Mouse (Mus musculus) kidney, adult 2 months (tissue): ENCODE data around the gene Tmem132a. TPM values are rescaled to one million over a fixed set of nuclear protein-coding genes. Genes with fewer than 3 reads are reported as not detected.

Experiments used
- DNase-seq: peaks from one replicate; pipeline ENCODE4 v3.0.0; 2021
- H3K27ac ChIP-seq: fragments of 200-500 bp; 2 replicates; pipeline ENCODE4 v1.5.1; 2012; ENCODE audit warnings: low read depth, low read length, control low read depth, inconsistent platforms; ENCODE audit not compliant: insufficient read depth
- H3K27me3 ChIP-seq: fragments of 200-500 bp; replicated peaks from 2 replicates; pipeline ENCODE4 v1.6.1; 2012; ENCODE audit warnings: mild to moderate bottlenecking, moderate library complexity, low read length, inconsistent platforms; ENCODE audit not compliant: control insufficient read depth, insufficient read depth
- H3K36me3 ChIP-seq: fragments of 200-500 bp; 2 replicates; pipeline ENCODE4 v1.6.1; 2012; ENCODE audit warnings: mild to moderate bottlenecking, moderate library complexity, low read length, inconsistent platforms; ENCODE audit not compliant: control insufficient read depth, insufficient read depth
- H3K4me1 ChIP-seq: fragments of 200-500 bp; 2 replicates; pipeline ENCODE4 v1.6.1; 2011; ENCODE audit warnings: low read length; ENCODE audit not compliant: control insufficient read depth, insufficient read depth
- H3K4me3 ChIP-seq: fragments of 200-500 bp; 2 replicates; pipeline ENCODE4 v1.5.1; 2011; ENCODE audit warnings: mild to moderate bottlenecking, low read depth, low read length, control low read depth; ENCODE audit not compliant: insufficient read depth
- CTCF ChIP-seq: fragments of 200-500 bp; conservative IDR thresholded peaks from 2 replicates; pipeline ENCODE4 v1.5.1; 2011; ENCODE audit warnings: low read depth, mild to moderate bottlenecking, control low read depth, low read length, moderate library complexity, mixed read lengths; ENCODE audit not compliant: insufficient read depth, insufficient read length
- POLR2A ChIP-seq: fragments of 200-500 bp; IDR thresholded peaks from one replicate; pipeline ENCODE4 v1.6.1; 2011; ENCODE audit warnings: low read depth, low read length, control low read depth
- WGBS: fragments of 180-500 bp; shearing (Covaris S2); methylation state at CpG from one replicate; pipeline ENCODE4 v1.1.7; 2018; 5-methylcytosine and 5-hydroxymethylcytosine counted together
- polyA plus RNA-seq: library from polyadenylated mRNA; depleted of rRNA; stranded (reverse); fragments of >200 nt; gene quantifications from 2 replicates; pipeline ENCODE4 v1.2.3, GENCODE M21; 2012; rRNA removed

Gene Tmem132a
- polyA plus RNA-seq = 12.1 and 15.8 TPM in 2 replicates

- no peaks in the 10 kb centered on the region for H3K27me3 ChIP-seq
- H3K27ac ChIP-seq = no peak within 1 kb of the TSS
- peaks cover 4% of the 10 kb centered on the region; the same call in 1 of the 2 replicates for H3K4me1 ChIP-seq
- TF ChIP-seq POLR2A (no peak), CTCF (no peak)
- peak; percentile 46 for DNase-seq
- H3K4me3 ChIP-seq = peak within 1 kb of the TSS; percentile 57
- H3K36me3 ChIP-seq = peaks cover 4% of the 10 kb centered on the region
- 10% methylated on average over 8 of the region's 8 CpGs for WGBS
These were observed at the start of gene Tmem132a for GRCm38 (mm10) chr19:10869886-10870527. Gene Tmem132a, minus strand, starts transcription at chr19:10869940.

DNA sequence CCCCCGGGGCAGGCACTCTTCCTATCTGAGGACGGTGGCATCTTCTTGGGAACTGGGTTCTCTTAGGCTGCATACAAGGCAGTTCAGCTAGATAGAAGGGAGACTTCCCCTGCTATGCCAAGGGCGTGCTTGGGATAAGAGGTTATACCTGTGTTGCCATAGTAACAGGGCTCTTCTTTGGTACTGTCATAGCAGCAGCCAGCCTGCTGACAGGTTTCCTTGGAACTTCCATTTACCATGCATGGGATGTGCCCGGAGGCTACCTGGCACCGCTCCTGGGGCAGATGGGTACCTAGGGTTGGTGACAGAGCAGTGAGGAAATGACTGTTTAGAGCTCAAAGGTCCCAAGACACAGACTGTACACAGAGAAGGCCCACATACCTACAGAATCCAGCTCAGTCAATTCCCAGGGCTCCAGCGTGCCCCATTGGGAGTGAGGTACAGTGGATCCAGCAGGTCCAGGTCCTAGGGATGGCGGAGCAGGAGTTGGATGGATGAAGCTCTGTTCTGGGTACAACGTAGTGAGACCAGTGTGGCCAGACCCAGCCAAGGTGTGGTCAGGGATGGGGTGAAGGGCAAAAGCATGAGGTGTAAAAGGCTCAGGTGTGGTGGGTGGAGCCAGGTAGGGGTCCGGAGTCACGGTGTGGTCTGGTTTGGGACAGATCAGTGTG lies 48.7 kb upstream of the Tmem132a start:
- no peak overlapping the region for H3K4me3 ChIP-seq
- TF ChIP-seq CTCF = no peak
- no peak for TF ChIP-seq POLR2A
- H3K36me3 ChIP-seq = no peaks in the 10 kb centered on the region
- H3K27me3 ChIP-seq = no peaks in the 10 kb centered on the region
- no peak overlapping the region for H3K27ac ChIP-seq
- H3K4me1 ChIP-seq = no peaks in the 10 kb centered on the region
- 90% methylated on average over 10 of the region's 10 CpGs for WGBS
- DNase-seq = no peak

GRCm38 (mm10) chr19:10916506-10916905 lies 46.8 kb upstream of the Tmem132a start:
- no peak for DNase-seq
- Histone ChIP-seq H3K4me3 (no peak overlapping the region), H3K27me3 (no peaks in the 10 kb centered on the region), H3K36me3 (no peaks in the 10 kb centered on the region), H3K27ac (no peak overlapping the region), H3K4me1 (no peaks in the 10 kb centered on the region)
- 52% methylated on average over 5 of the region's 5 CpGs for WGBS
- TF ChIP-seq CTCF (no peak), POLR2A (no peak)

DNA sequence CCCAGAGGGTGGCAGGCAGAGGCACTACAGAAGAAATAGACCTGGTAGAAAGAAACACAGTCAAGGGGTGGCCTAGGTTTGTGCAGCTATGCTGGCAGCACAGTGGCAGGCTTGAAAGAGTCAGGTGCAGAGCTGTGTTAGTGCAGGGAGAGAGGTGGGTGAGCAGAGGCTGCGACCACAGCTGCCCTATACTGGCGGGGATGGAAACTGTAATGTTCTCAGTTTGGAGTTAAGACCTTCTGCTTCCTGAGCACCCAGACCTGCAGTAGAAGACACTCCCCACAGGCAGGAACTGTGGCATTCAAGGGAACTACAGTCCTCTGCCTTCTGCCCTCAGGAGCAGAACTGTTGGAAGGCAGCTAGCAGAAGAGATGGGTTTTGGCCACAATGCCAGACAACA lies 45.1 kb upstream of the Tmem132a start:
- no peaks in the 10 kb centered on the region for H3K4me1 ChIP-seq
- DNase-seq = no peak
- no peak overlapping the region for H3K27ac ChIP-seq
- TF ChIP-seq CTCF (no peak), POLR2A (no peak)
- H3K4me3 ChIP-seq = no peak overlapping the region
- no peaks in the 10 kb centered on the region for H3K27me3 ChIP-seq
- 72% methylated on average over 2 of the region's 2 CpGs for WGBS
- no peaks in the 10 kb centered on the region for H3K36me3 ChIP-seq

- H3K27me3 ChIP-seq = no peaks in the 10 kb centered on the region
- no peak overlapping the region for H3K27ac ChIP-seq
- no peaks in the 10 kb centered on the region for H3K4me1 ChIP-seq
- WGBS = 58% methylated on average over 7 of the region's 7 CpGs
- DNase-seq = no peak
- no peak overlapping the region for H3K4me3 ChIP-seq
- H3K36me3 ChIP-seq = no peaks in the 10 kb centered on the region
- TF ChIP-seq POLR2A (no peak), CTCF (no peak)
These were observed 44.6 kb upstream of the Tmem132a start for GRCm38 (mm10) chr19:10914291-10914690.

DNA sequence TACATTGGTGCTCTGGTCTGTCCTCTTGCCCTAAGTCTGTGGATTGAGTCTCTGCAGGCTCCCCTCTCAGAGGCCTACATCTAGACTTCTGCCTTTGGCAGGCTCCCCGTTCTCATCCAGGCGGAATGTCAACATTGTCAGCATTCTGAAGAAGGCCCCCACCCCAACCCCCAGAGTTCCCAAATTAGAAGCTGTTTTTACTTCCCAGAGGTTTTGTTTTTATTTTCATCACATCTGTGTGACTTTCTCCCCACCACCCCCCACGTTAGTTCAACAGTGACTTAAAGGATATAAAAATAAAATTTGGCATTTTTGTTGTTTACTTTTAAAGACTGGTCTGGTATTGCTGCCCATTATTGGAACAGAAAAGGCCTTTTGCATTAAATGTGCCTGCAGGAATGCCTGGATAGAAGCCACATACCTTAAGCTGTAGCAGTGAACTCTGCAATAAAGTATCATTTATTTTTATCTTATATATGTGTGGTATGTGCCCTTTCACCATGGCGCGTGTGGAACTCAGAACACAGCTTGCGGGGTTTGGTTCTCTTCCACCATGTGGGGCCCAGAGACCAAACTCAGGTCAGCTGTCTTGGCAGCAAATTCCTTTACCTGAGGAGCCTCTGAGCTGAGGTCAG lies 39.5 kb upstream of the Tmem132a start:
- H3K27me3 ChIP-seq = no peaks in the 10 kb centered on the region
- peak; percentile 38 for DNase-seq
- H3K4me1 ChIP-seq = peaks cover 13% of the 10 kb centered on the region; the same call in 1 of the 2 replicates
- no peaks in the 10 kb centered on the region for H3K36me3 ChIP-seq
- 0 out of 2 replicates have a peak overlapping the region, but pooled peaks have one; percentile 5 for H3K27ac ChIP-seq
- no peak overlapping the region for H3K4me3 ChIP-seq
- 60% methylated on average over 6 of the region's 6 CpGs for WGBS
- no peak for TF ChIP-seq POLR2A

DNA sequence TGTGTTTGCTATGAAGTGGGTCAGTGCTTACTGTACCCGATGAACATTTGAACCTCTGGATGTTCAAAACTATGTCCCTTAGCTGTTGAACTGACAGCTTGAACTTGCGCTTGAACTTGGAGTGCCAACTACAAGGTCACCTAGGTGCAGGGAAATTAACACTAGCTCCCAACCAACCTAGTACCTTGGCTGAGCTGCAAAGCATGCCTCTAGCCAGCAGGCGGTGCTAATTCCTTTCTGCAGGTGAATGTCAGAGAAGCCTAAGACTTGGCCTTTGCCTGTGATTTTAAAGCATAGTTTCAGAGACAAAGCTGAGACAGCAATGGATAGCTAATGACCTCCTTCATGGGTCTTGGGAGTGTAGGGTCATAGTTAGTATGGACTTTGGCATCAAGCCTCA lies 38.2 kb upstream of the Tmem132a start:
- no peak overlapping the region for H3K27ac ChIP-seq
- H3K4me1 ChIP-seq = peaks cover 13% of the 10 kb centered on the region; the same call in 1 of the 2 replicates
- 40% methylated on average over 3 of the region's 3 CpGs for WGBS
- peak; percentile 73 for DNase-seq
- H3K27me3 ChIP-seq = no peaks in the 10 kb centered on the region
- peak; percentile 86 for TF ChIP-seq CTCF
- TF ChIP-seq POLR2A = no peak
- H3K4me3 ChIP-seq = no peak overlapping the region
- H3K36me3 ChIP-seq = peaks cover under 1% of the 10 kb centered on the region; the same call in 1 of the 2 replicates
